Mouse (Mus musculus) myocyte (in vitro differentiated cells): ENCODE results near the gene Bcl3.

ENCODE experiments used
- MYOD1 ChIP-seq, 3 experiments: IDR thresholded peaks; one replicate each; pipeline ENCODE4 v1.6.1; 2011; ENCODE audit warnings: control low read depth in 2 of 3, low read depth in 2 of 3, mild to moderate bottlenecking in 2 of 3, moderate library complexity in 1 of 3; ENCODE audit not compliant: insufficient read length in 2 of 3, control insufficient read depth in 1 of 3
- POLR2A ChIP-seq: IDR thresholded peaks from one replicate; pipeline ENCODE4 v1.6.1; 2011; ENCODE audit warnings: low read depth, mild to moderate bottlenecking, control low read depth, moderate library complexity; ENCODE audit not compliant: insufficient read length
- SRF ChIP-seq: IDR thresholded peaks from one replicate; pipeline ENCODE4 v1.6.1; 2011; ENCODE audit warnings: low read depth; ENCODE audit not compliant: control insufficient read depth, insufficient read length

DNA sequence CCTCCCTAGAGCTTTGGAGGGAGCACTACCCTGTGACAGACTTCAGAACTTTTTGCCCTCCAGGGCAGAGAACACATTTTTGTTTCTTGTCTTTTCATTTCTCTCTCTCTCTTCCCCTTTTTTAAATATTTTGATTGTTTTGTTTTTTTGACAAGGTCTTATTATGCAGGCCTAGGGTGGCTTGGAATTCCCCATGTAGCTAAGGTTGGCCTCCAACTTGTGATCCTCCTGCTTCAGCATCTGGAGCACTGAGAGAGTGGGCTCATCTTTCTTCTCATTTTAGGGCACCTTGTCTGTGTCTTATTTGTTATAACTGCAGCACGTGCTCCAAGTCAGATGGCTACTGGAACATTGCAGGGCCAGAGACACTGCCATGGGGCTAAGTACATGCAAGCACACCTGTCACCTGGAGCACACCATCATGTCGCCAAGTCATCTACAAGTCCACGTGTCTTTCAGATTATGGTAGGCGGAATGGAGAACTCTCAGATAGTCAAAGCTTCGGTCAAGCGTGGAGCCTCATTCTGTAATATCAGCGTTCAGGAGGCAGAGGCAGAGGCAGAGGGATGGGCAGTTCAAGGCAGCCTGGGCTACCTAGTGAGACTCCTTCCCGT, 16.1 kb downstream of the Bcl3 start:
- no peak for TF ChIP-seq POLR2A
- no peak for TF ChIP-seq SRF
- TF ChIP-seq MYOD1 (IDR thresholded peaks at IDR 0.05; ENCODE audit: control insufficient read depth in 1 of 3, insufficient read length in 2 of 3, low read depth in 2 of 3) = no peak
